Mouse (Mus musculus) megakaryocyte, embryonic 14.5 days (primary cell): ENCODE measurements around the gene 2010109A12Rik.

Experiments
- FLI1 ChIP-seq: IDR thresholded peaks from 2 replicates; pipeline ENCODE4 v1.6.1; 2012; ENCODE audit warnings: low read length, inconsistent platforms, mixed read lengths
- GATA1 ChIP-seq: IDR thresholded peaks from 3 replicates; pipeline ENCODE4 v1.6.1; 2012; ENCODE audit warnings: mixed read lengths, low read length, inconsistent platforms, borderline replicate concordance

- TF ChIP-seq FLI1 (no peak), GATA1 (no peak)
Measured at GRCm38 (mm10) chr5:93183311-93183710, 23.0 kb upstream of the 2010109A12Rik start.
